Mouse (Mus musculus) left cerebral cortex, adult 2 months (tissue): ENCODE results near the gene Ell. TPM values are rescaled to one million over a fixed set of nuclear protein-coding genes. Genes with fewer than 3 reads are reported as not detected.

Experiments used
- DNase-seq, 2 experiments: peaks; one replicate each; pipeline ENCODE4 v3.0.0; 2021 to 2022; ENCODE audit warnings: low spot score in 2 of 2, mixed read lengths in 1 of 2; ENCODE audit errors: extremely low spot score in 1 of 2
- H3K27ac ChIP-seq: fragments of 200-600 bp; 2 replicates; pipeline ENCODE4 v1.8.1; 2022
- H3K4me3 ChIP-seq: fragments of 200-600 bp; 2 replicates; pipeline ENCODE4 v1.8.1; 2022
- CTCF ChIP-seq: fragments of 200-600 bp; IDR thresholded peaks from 2 replicates; pipeline ENCODE4 v1.8.1; 2022; ENCODE audit warnings: antibody characterized with exemption, mild to moderate bottlenecking, moderate library complexity
- intact Hi-C: fragments of 180-260 bp; cut with DNase I; formaldehyde crosslinking; loops from one replicate; pipeline ENCODE4 v1.15.1; 2025
- long read RNA-seq, 2 experiments: library from polyadenylated mRNA; stranded (forward); transcript quantifications; one replicate each; pipeline ENCODE4 v2.0.0; 2021; ENCODE audit warnings: borderline mapping rate in 2 of 2
- total RNA-seq, 2 experiments: library from RNA; stranded (reverse); gene quantifications; 2 replicates each; pipeline ENCODE4 v1.2.3; 2021

Gene Ell
- total RNA-seq: 10 to 100 TPM; 18.6 to 20.8 TPM
- long read RNA-seq, experiment 1, transcript Ell-201 (12 exons, 3,072 nt): major isoform, 32 of 54 reads
- long read RNA-seq, experiment 1, partial matches to known transcripts: 5 of 54 reads
- long read RNA-seq, experiment 1, other reads (novel, unspliced or antisense): 17 of 54 reads
- long read RNA-seq, experiment 2, transcript Ell-201 (12 exons, 3,072 nt): major isoform, 20 of 35 reads
- long read RNA-seq, experiment 2, partial matches to known transcripts: 4 of 35 reads
- long read RNA-seq, experiment 2, other reads (novel, unspliced or antisense): 11 of 35 reads

- TF ChIP-seq CTCF: no peak
- DNase-seq: peak; percentile 99
- Histone ChIP-seq H3K27ac (peak within 1 kb of the TSS; percentile 97), H3K4me3 (peak within 1 kb of the TSS; percentile 70)
- intact Hi-C loops: loop anchor here (2.0 kb wide), 1 partner anchor 32 kb away; the partner anchor contains the start of gene Rex1bd
Observed at GRCm38 (mm10) chr8:70539077-70539813, at the start of gene Ell. Gene Ell (plus strand): TSS chr8:70539457.

- DNase-seq: no peak
- 0 out of 2 replicates have a peak overlapping the region, but pooled peaks have one; percentile 14 for H3K4me3 ChIP-seq
- intact Hi-C loops: no loop called here
- H3K27ac ChIP-seq: no peak overlapping the region
- no peak for TF ChIP-seq CTCF
Observed at GRCm38 (mm10) chr8:70489576-70489975, 49.7 kb upstream of the Ell start.

- intact Hi-C loops: no loop called here
- TF ChIP-seq CTCF: no peak
- no peak overlapping the region for H3K27ac ChIP-seq
Observed at GRCm38 (mm10) chr8:70490061-70490879, 49.0 kb upstream of the Ell start.

GRCm38 (mm10) chr8:70490880-70491495, 48.3 kb upstream of the Ell start:
- intact Hi-C loops: no loop called here
- Histone ChIP-seq H3K4me3 (no peak overlapping the region), H3K27ac (no peak overlapping the region)
- DNase-seq: no peak
- no peak for TF ChIP-seq CTCF

More at GRCm38 (mm10) chr8:70490061-70490879, 49.0 kb upstream of the Ell start:
- no peak overlapping the region for H3K4me3 ChIP-seq
- no peak for DNase-seq

GRCm38 (mm10) chr8:70492664-70493640, 46.3 kb upstream of the Ell start, which contains the start of gene Crlf1:
Gene Crlf1 (plus strand): TSS chr8:70493158.
- intact Hi-C loops: no loop called here
- Histone ChIP-seq H3K27ac (no peak within 1 kb of the TSS), H3K4me3 (peak within 1 kb of the TSS; percentile 27; the same call in 1 of the 2 replicates)
- DNase-seq: no peak
- no peak for TF ChIP-seq CTCF

- no peak for DNase-seq
- Histone ChIP-seq H3K27ac (no peak overlapping the region), H3K4me3 (0 out of 2 replicates have a peak overlapping the region, but pooled peaks have one; percentile 27)
- intact Hi-C loops: no loop called here
- TF ChIP-seq CTCF: no peak
Observed at GRCm38 (mm10) chr8:70493692-70494415, 45.4 kb upstream of the Ell start.

GRCm38 (mm10) chr8:70494416-70494945, 44.8 kb upstream of the Ell start:
- no peak overlapping the region for H3K27ac ChIP-seq
- DNase-seq: no peak
- no peak for TF ChIP-seq CTCF
- intact Hi-C loops: no loop called here
- H3K4me3 ChIP-seq: no peak overlapping the region

GRCm38 (mm10) chr8:70495001-70495770, 44.1 kb upstream of the Ell start:
- no peak for TF ChIP-seq CTCF
- no peak overlapping the region for H3K27ac ChIP-seq
- H3K4me3 ChIP-seq: no peak overlapping the region
- intact Hi-C loops: no loop called here
- no peak for DNase-seq

GRCm38 (mm10) chr8:70495771-70496062, 43.5 kb upstream of the Ell start:
- DNase-seq: no peak
- Histone ChIP-seq H3K27ac (no peak overlapping the region), H3K4me3 (no peak overlapping the region)
- no peak for TF ChIP-seq CTCF
- intact Hi-C loops: no loop called here
